Mouse (Mus musculus): ENCODE data around the gene Kcna10.

Kcna10 gene

DNA sequence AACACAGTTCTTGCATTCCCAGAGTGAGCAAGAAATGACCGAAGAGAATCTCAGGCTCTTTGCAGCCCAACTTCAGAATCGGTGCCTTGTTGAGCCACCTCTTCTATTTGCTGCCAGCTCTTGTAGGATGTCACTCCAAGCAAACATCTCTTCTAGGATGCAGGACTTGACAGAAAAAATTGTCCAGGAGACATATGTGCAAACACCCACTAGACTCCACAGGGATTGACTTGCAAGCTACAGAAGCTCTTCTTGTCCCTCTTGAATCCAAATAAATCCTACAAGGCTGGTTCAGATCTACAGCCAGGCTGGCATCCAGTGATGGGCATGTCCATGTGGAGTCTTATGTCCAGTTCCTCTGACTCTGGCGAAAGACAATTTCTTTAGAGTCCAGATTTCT is 21.6 kb downstream of the Kcna10 start:
- DNase-seq (ENCODE audit: low spot score): no peak

DNA sequence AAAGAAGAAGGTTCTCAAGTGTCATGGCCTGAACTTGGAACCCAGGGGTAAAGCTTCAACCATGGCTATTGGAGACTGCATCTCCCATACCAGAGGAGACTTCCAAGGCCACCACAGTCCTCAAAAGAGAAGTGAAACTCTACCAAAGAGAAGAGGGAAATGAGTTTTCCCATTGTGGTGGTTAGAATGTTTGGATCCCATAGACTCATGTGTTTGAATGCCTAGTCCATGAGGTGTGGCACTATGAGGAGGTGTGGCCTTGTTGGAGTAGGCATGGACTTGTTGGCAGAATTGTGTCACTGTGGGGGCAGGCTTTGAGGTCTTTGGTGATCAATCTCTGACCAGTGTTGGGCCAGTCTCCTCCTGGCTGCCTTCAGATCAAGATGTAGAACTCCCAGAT is 22.3 kb downstream of the Kcna10 start:
- no peak for DNase-seq (ENCODE audit: low spot score)

DNA sequence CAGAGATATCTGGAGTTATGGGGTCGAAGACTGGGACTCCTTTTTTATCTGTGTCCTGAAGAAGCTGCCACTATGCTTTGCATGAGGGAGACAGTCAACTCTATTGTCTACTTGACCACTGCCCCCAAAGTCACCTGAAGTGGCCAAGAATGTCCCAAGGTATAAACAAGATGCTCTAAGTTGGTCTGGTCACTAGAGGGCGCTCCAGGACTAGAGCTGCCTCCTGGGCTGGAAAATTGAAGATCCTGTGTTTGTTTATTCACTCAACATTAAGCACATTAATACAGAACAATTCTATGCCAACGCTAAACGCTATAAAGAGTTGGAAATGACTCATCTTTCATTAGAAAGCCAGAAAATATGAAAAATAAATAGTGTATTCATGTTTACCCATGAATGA is 23.1 kb downstream of the Kcna10 start:
- DNase-seq (ENCODE audit: low spot score): peak; percentile 84

DNA sequence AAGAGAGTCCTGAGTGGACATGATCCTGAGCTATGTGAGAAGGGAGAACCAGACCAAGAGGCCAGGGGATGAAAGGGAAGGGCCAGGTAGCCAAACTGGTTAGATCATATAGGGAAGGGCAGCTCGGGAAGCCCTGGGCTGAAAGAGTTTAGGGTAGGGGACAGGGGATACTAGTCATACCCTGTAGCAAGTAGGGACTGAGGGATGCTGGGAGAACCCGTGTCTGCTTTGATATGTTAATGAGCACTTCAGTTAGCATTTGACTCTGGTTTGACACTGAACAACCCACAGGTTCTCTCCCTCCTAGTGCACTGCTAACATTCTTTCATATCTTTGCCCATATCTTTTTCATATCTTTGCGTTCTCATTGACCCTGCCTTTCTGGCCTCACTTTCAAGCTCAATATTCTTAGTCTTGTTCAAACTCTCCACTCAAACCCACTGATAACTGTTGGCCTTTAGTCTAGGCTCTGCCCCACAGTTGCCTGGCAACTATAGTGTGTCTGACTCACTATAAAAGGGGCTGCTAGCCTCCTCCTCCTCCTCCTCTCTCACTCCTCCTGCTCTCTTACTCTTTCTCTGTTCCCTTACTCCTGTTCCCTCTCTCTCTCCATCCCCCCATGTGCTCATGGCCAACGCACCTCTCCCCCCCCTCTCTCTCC is 23.8 kb downstream of the Kcna10 start:
- DNase-seq (ENCODE audit: low spot score): no peak

DNA sequence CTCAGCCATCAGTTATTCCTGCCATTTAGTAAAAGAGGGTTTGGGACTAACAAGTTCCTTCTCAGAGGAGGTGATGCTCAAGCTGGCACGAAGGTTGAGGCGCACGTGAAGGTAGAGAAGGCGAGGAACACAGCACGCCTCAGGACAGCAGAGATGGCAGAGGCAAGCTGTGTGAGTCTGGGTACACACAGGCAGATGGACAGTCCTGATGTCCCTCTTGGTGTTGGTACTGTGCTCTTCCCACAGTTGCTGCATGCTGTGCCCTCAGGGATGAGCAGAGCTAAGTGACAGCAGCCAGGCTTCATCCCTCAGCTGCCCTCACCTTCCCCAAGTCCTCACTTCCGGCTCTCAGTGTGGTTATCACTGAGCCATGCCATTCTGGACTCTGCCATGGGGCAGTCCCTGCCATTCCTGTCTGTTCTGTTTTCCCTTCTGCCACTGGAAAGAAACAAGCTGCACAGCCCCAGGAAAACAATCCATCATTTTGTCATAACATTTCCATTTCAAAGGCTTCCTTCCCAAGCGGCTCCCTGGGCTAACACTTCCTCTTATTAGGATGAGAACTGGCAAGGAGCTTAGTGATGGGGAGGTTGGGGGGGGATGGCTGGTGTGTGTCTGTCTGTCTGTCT is 24.9 kb downstream of the Kcna10 start:
- DNase-seq (ENCODE audit: low spot score): peak; percentile 29

DNA sequence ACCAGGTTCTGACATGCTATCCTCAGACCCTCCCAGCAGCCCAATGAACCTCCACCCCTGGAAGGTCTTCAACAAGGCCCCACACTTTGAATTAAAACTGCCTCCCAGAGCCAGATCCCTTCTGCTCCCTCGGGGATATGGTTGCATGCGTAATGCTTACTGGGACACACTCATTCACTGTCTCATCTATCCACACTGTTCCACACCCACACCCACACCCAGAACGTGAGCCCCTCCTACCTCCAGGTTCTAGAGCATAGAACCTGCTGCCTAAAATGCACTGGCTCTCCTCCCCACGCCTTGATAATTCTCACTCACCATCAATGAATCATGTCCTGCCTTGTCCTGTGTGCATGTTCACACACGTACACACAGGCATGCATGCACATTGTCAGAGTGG is 31.8 kb downstream of the Kcna10 start:
- no peak for DNase-seq (ENCODE audit: low spot score)

DNA sequence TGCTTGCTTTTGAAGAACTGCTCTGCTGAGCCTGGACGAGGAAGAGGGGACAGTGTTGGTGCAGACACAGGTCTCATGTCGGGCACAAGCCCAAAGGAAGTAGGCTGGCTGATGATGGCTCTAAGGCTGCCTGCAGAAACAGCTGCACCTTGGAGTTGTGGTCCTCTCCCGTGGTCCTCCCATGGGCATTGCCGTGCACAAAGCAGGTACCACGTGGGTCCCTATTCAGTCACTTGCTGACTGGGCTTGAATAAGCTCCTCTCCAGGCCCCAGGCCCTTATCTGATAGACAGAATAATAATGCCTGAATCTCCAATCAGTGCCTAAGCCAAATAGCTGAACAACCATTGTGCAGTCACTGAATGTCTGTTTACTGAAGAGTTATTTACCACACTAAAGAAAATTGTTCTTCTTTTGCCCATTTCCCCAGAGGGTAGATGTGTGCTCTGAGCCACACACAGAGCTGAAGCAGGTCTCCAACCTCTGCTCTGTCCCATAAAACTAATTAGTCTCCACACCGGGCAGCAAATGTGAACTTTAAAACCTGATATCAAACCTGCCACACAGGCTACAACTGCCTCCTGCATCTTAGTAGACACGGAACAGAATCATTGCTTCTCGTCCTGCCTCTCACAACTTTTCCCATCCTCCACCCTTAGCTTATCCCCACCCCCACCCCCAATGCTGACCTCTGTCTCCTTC is 33.7 kb downstream of the Kcna10 start:
- DNase-seq (ENCODE audit: low spot score): no peak

DNA sequence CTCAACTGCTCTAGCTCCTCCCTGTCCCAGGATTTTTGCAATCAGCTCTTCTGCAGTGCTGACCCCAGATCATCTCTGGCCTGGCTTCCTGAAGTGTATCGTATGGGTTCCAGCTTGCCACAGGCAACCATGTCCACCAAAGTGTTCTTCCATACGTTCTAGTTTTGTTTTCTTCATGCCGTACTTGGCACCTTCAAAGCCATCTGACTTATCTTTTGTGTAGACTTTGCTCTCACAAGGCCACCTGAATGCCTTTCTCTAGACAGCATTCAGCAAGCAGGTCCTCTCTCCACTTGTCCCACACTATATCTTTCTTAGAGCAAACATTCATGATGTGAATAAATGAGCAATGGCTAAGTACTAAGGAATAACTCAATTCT is 34.2 kb downstream of the Kcna10 start:
- DNase-seq (ENCODE audit: low spot score): no peak

DNA sequence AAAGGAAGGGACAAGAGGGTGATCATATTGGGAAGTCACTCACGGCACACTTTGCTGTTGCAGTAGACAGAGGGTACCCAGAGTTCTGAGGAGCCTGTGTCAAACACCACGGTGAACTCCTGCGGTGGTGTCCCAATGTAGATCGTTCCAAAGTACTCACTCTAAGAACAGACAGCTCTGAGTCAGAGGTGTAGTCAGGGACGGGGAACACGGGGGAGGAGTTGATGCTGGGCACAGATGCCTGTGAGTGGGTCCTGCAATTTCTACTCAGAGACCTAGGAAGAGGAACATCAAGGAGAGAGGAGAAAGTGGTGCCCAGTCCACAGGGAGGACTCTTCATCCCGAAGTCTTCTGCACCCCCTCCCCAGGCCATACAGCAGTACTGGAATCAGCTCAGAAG is 35.7 kb downstream of the Kcna10 start:
- no peak for DNase-seq (ENCODE audit: low spot score)

DNA sequence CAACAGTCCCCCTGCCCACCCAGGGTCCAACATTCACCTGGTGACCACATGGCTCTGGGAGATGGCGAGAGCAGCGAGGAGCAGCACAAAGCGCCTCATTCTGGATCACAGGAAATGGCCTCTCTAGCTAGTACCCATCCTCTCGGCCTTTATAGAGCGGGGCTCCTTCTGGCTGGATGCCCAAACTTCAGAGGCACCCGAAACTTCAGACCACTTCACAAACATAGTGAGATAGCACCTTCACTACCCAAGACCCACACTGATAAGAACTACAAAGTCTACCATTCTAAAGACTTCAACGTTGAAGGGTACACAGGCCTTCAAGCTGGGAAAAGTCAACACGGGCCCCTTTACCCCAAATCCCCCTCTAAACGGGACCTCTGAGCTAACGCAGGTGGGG is 38.8 kb downstream of the Kcna10 start, which contains the start of gene Cym:
Gene Cym (minus strand): TSS at position 125 of the 400 bp plus-strand sequence.
- DNase-seq (ENCODE audit: low spot score): no peak

DNA sequence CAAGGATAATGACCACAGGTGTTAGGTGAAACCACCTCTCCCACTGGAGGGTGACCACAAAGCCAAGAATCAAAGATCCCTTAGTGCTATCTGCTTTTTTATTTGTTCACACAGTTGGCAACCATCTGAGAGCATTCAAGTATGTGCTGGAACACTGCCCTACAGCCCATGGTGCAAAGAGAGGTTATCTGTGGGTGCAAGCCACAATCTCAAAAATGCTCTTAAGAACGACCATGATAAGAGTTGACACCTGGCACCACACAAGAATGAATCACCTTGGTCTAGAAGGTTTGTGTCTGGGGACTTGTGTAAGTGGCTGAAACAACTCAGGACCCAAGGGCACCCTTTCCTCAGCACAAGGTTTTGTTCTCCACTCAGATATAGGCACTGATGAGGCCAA is 40.4 kb downstream of the Kcna10 start:
- no peak for DNase-seq (ENCODE audit: low spot score)

DNA sequence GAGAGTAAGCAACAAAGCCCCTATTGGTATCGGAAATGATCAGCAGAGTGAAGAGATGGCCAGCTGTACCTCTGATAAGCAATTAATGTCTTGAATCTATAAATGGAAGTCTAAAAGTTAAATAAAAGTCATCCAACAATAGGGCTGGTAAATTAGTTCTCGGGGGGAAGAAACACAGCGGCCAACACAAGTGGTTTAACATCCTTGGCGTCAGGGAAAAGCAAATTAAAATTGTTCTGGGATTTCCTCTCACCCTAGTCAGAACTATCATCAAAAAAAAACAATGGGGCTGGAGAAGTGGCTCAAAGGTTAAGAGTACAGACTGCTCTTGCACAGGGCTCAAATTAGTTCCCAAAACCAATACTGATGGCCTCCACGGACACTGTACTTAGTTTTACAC is 43.0 kb downstream of the Kcna10 start:
- no peak for DNase-seq (ENCODE audit: low spot score)

DNA sequence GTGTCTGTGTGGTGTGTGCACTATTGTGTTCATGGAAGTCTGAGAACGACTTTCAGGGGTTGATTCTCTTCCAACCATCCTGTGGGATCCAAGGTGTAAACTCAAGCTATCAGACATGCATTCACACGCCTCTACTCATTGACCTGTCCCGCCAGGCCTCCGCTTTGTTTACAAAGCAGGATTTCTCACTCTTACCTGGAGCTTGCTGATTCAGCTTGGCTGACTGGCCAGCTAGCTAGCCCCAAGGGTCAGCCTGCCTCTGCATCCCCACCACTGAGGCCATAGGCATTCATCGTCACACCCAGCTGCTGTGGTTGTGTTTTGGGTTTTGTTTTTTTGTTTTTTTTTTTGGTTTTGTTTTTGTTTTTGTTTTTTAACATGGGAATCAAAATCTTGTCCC is 46.4 kb downstream of the Kcna10 start:
- DNase-seq (ENCODE audit: low spot score): no peak

DNA sequence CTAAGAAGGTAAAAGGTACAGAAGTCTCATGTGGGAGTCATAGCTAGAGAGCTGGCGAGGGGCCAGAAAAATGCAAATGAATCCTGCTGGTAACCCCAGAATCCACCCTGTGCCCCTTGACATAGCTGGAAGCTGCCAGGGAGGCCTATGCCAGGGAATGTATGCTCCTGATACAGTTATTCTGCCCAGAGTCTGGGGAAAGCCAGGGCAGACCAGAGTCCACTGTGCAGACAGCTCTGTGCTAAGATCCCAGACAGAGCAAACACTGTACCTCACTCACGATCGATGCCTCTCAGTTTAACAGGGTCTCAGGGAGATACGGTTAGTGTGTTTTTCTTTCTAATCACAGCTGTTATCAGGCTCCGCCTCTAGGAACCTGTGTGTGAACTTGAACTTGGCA is 47.0 kb downstream of the Kcna10 start:
- DNase-seq (ENCODE audit: low spot score): no peak

DNA sequence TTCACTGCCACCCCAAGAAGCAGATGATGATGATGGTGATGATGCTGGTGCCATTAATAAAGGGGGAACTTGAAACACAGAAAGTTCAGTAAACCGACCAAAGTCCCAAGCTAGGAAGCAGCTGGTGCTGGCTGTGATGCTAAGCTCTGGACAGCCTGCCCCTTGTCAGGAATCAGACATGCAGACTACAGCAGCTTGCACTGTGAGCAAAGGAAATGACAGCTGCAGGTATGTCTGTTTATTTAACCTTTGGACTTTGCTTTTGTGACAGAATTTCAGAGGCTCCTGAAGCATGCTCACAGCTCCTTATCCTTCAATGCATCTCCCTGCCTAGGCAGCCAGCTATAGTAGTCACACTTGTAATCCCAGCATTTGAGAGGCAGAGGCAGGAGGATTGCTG is 47.7 kb downstream of the Kcna10 start, which contains the start of gene A630076J17Rik:
Gene A630076J17Rik (plus strand): TSS at position 88 of the 400 bp plus-strand sequence.
- DNase-seq (ENCODE audit: low spot score): no peak

DNA sequence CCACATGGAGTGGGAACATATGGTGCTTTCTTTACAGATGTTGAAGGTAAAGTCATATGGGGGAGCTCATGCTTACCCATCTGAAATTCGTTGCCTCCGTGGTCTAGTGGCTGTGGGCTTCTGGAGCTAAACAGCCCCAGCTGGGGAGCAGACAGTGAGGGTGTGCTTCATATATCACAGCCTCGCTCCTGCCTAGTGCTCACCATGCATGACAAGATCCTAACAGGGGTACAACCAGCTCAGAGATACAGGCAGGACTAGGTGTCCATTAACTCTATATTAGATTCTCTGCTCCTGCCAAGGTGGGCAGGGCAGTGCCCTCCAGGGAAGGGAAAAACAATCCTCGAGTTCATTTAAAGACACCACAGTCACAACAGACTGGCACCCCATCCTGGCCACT is 48.3 kb downstream of the Kcna10 start:
- no peak for DNase-seq (ENCODE audit: low spot score)

DNA sequence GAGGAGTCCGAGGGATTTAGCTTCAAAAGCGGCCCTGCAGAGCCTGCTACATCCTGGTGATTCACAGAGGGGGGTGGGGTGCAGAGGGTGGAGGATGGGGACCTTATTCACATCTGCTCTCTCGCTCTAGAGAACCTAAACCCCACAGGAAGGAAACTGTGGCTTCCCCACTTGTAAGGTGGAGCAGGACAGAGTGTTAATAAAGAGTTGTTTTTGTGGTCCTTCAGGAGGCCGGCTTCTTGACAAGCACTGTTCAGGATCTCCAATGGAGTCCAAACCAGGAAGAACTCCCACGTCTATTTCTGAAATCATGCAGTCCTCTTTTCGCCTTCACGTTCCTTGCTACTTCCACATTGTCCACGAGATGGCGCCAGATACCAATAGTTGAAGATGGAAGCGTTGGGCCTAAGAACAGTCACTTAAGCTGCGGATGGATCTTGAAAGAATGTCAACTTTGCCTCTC is 50.5 kb downstream of the Kcna10 start:
- DNase-seq (ENCODE audit: low spot score): peak; percentile 94

DNA sequence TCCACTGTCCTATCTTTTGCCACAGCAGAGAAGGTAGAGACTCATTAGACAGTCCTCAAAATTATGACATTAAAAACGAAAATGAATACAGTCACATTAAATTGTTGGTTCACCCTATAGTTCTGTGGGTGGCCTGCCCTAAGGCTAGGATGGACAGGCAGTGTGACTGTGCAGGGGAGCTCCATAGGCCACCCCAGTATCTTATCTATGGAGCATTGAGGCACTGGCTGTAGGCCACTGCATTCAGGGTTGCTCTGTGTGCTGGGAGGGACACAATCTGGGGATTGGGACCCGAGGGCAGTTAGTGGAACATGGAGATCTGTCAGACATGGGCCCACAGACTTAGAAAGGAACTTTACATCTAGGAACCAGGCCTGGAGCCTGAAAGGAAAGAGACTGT is 51.1 kb downstream of the Kcna10 start:
- no peak for DNase-seq (ENCODE audit: low spot score)

DNA sequence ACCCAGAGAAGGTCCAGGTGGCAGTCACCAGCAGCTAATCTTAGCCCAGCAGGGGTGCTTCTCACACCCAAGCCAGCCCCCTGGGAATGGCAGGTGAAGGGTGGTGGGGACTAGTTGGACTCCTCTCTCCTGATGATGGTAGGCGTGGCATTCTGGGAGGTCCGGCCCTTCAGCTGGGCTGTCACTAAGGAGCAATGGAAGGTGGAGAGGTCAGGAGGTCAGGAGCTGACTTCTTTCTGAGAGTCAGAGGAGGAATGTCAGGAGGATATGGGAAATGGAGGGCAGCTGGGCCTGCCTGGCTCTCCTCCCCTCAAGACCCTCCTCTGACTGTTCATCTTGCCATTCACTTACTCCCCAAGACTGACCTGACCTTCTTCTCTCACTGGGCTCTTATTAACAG is 55.2 kb downstream of the Kcna10 start:
- peak; percentile 34 for DNase-seq (ENCODE audit: low spot score)

DNA sequence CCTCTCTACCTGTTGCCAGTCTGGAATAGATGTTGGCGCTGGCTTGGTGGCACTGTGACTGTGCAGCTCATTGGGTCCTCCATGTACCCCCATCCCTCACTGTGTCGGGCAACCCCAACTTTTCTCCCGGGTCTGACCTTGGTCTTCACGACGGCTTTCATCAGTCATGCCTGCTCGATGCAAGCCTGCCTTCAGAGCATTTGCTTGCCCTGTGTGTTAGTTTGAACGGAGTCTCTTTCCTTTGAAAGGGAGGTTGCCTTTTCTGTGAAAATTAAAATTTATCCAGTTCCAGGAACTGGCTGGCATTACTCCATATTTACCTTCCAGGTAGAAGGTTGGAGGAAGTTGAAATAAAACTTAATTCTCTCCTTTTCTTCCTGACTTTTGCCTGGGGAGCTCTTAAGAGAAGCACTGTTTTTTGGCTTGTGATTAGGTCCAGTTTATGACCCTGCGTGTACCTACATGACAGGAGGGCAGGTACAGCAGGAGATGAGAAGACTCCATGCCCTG is 55.7 kb downstream of the Kcna10 start:
- no peak for DNase-seq (ENCODE audit: low spot score)

DNA sequence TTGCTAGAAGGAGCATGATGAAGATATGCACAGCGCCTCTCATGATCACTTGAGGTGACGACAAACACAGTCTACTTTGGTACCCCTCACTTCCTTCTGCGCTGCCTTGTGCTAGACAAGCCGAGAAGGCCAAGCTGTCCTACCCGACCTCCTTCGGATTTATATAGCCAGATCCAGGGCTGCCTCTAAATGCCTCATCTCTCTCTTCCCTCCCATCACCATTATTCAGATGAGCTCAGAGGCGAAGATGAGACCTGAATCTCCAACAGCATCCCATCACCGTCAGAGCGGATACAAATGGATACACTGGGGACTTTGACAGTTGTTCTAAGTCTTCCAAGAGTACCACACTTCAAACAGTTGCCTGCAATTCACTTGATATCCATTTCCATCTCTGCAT is 56.8 kb downstream of the Kcna10 start, which contains the start of gene Prok1:
Gene Prok1 (minus strand): TSS at position 101 of the 400 bp plus-strand sequence.
- DNase-seq (ENCODE audit: low spot score): no peak

DNA sequence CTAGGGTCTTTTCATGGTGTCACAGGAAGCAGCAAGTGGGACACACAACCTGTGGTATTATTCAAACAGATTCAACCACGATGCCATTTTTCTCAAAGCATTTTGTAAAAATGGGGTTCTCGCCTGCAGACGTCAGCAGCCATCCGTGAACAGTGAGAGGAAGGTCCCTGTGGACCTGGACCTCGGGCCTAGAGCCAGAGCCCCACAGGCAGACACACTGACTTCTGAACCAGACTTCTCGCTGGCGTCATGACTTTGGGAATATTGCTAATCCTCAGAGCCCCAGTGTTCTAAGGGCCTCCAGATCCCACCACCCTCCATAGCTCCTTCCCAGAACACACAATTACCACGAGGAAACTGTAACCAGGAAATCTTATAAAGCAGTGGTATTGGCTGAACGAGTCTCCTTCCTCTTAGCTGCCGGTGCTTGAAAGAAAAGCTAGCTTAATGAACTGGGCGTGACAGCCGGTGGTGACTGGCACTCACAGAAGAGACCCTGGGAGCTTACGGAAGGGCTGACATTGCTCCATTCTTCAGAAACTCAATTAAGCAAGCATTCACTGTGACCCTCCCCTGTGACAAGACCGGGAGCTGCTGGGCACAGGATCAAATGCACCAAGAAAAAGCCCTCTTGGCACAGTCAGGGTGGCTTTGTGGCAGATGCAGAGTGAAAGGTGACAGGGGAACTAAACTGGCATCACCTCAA is 58.7 kb downstream of the Kcna10 start:
- DNase-seq (ENCODE audit: low spot score): no peak

Data from embryo, embryonic 10.5 days (tissue).